Mouse (Mus musculus): ENCODE measurements around the gene Plxnd1. TPM values are rescaled to one million over a fixed set of nuclear protein-coding genes. Genes with fewer than 3 reads are reported as not detected.

Gene Plxnd1
- total and polyA plus RNA-seq, 2 experiments from 2014 or later, result 8.2 to 31.2 TPM

- Histone ChIP-seq H3K4me3 (ENCODE audit: low read length) (no peak overlapping the region), H3K4me2 (ENCODE audit: low read depth, low read length) (no peak overlapping the region), H3K36me3 (ENCODE audit: insufficient read depth, low read length) (peaks cover 8% of the 10 kb centered on the region; the same call in 1 of the 2 replicates), H3K9ac (replicated peaks; ENCODE audit: low read length) (no peak overlapping the region), H3K27me3 (ENCODE audit: insufficient read depth, low read length) (no peaks in the 10 kb centered on the region), H3K9me3 (ENCODE audit: low read length) (no peaks in the 10 kb centered on the region), H3K4me1 (ENCODE audit: insufficient read depth, low read length) (0 out of 2 replicates have a peak, but pooled peaks cover 3% of the 10 kb centered on the region), H3K27ac (no peak overlapping the region)
- 67% methylated on average over 3 of the region's 3 CpGs for WGBS
- ATAC-seq (no peak), DNase-seq (ENCODE audit: low spot score) (no peak)
- no peak for TF ChIP-seq CTCF (IDR thresholded peaks at IDR 0.05; ENCODE audit: low read depth)
These were observed 85.8 kb downstream of the Plxnd1 start for GRCm38 (mm10) chr6:115909052-115909451.

- no peaks in the 10 kb centered on the region for H3K9me3 ChIP-seq (ENCODE audit: low read length)
- H3K9ac ChIP-seq (replicated peaks; ENCODE audit: low read length), result no peak overlapping the region
- no peak for DNase-seq (ENCODE audit: low spot score)
- no peak overlapping the region for H3K4me3 ChIP-seq (ENCODE audit: low read length)
- peaks cover 8% of the 10 kb centered on the region; the same call in 1 of the 2 replicates for H3K36me3 ChIP-seq (ENCODE audit: insufficient read depth, low read length)
- H3K27me3 ChIP-seq (ENCODE audit: insufficient read depth, low read length), result no peaks in the 10 kb centered on the region
- 41% methylated on average over 6 of the region's 6 CpGs for WGBS
- H3K4me1 ChIP-seq (ENCODE audit: insufficient read depth, low read length), result 0 out of 2 replicates have a peak, but pooled peaks cover 3% of the 10 kb centered on the region
- H3K4me2 ChIP-seq (ENCODE audit: low read depth, low read length), result no peak overlapping the region
- no peak overlapping the region for H3K27ac ChIP-seq
- ATAC-seq, result no peak
- TF ChIP-seq CTCF (IDR thresholded peaks at IDR 0.05; ENCODE audit: low read depth), result no peak
These were observed 86.3 kb downstream of the Plxnd1 start for GRCm38 (mm10) chr6:115908421-115908982.

GRCm38 (mm10) chr6:115906871-115907270, 87.9 kb downstream of the Plxnd1 start:
- no peak for TF ChIP-seq CTCF (IDR thresholded peaks at IDR 0.05; ENCODE audit: low read depth)
- Histone ChIP-seq H3K9me3 (ENCODE audit: low read length) (no peaks in the 10 kb centered on the region), H3K27me3 (ENCODE audit: insufficient read depth, low read length) (no peaks in the 10 kb centered on the region), H3K4me3 (ENCODE audit: low read length) (no peak overlapping the region), H3K36me3 (ENCODE audit: insufficient read depth, low read length) (peaks cover 8% of the 10 kb centered on the region; the same call in 1 of the 2 replicates), H3K4me1 (ENCODE audit: insufficient read depth, low read length) (0 out of 2 replicates have a peak, but pooled peaks cover 3% of the 10 kb centered on the region), H3K4me2 (ENCODE audit: low read depth, low read length) (no peak overlapping the region), H3K9ac (replicated peaks; ENCODE audit: low read length) (no peak overlapping the region), H3K27ac (no peak overlapping the region)
- DNase-seq (ENCODE audit: low spot score) (no peak), ATAC-seq (no peak)
- 75% methylated on average over 2 of the region's 2 CpGs for WGBS

- WGBS, result 87% methylated on average over 1 of the region's 1 CpGs
These were observed 88.3 kb downstream of the Plxnd1 start for GRCm38 (mm10) chr6:115906455-115906854.

GRCm38 (mm10) chr6:115905568-115905967, 89.2 kb downstream of the Plxnd1 start:
- H3K4me1 ChIP-seq (ENCODE audit: insufficient read depth, low read length), result 0 out of 2 replicates have a peak, but pooled peaks cover 3% of the 10 kb centered on the region
- no peak for ATAC-seq
- H3K36me3 ChIP-seq (ENCODE audit: insufficient read depth, low read length), result peaks cover 5% of the 10 kb centered on the region; the same call in 1 of the 2 replicates
- no peak for DNase-seq (ENCODE audit: low spot score)
- H3K9ac ChIP-seq (replicated peaks; ENCODE audit: low read length), result no peak overlapping the region
- H3K27ac ChIP-seq, result no peak overlapping the region
- no peaks in the 10 kb centered on the region for H3K27me3 ChIP-seq (ENCODE audit: insufficient read depth, low read length)
- H3K4me3 ChIP-seq (ENCODE audit: low read length), result no peak overlapping the region
- no peak overlapping the region for H3K4me2 ChIP-seq (ENCODE audit: low read depth, low read length)
- 90% methylated on average over 6 of the region's 6 CpGs for WGBS
- no peak for TF ChIP-seq CTCF (IDR thresholded peaks at IDR 0.05; ENCODE audit: low read depth)
- H3K9me3 ChIP-seq (ENCODE audit: low read length), result no peaks in the 10 kb centered on the region

More at GRCm38 (mm10) chr6:115906455-115906854, 88.3 kb downstream of the Plxnd1 start:
- H3K4me3 ChIP-seq (ENCODE audit: low read length), result no peak overlapping the region
- H3K27ac ChIP-seq, result no peak overlapping the region
- no peak overlapping the region for H3K4me2 ChIP-seq (ENCODE audit: low read depth, low read length)
- no peak overlapping the region for H3K9ac ChIP-seq (replicated peaks; ENCODE audit: low read length)
- peaks cover 8% of the 10 kb centered on the region; the same call in 1 of the 2 replicates for H3K36me3 ChIP-seq (ENCODE audit: insufficient read depth, low read length)
- no peaks in the 10 kb centered on the region for H3K27me3 ChIP-seq (ENCODE audit: insufficient read depth, low read length)
- TF ChIP-seq CTCF (IDR thresholded peaks at IDR 0.05; ENCODE audit: low read depth), result no peak
- DNase-seq (ENCODE audit: low spot score), result no peak
- 0 out of 2 replicates have a peak, but pooled peaks cover 3% of the 10 kb centered on the region for H3K4me1 ChIP-seq (ENCODE audit: insufficient read depth, low read length)
- H3K9me3 ChIP-seq (ENCODE audit: low read length), result no peaks in the 10 kb centered on the region
- no peak for ATAC-seq

Other genes with a start within 250 kb of the Plxnd1 start
- gene Tmem40, start 232.6 kb downstream of the Plxnd1 start, total RNA-seq (2014; rRNA removed), result 0.68 and 2.5 TPM in 2 replicates
- gene Tmem40, start 232.6 kb downstream of the Plxnd1 start, polyA plus RNA-seq (2015; fragmentation: Nextera tagmentation; extraction: Ambion mirVana), result 2.5 and 2.9 TPM in 2 replicates
- 10.5 and 12.5 TPM in 2 replicates for gene Cand2, start 220.5 kb downstream of the Plxnd1 start, total RNA-seq (2014; rRNA removed)
- gene Cand2, start 220.5 kb downstream of the Plxnd1 start, polyA plus RNA-seq (2015; fragmentation: Nextera tagmentation; extraction: Ambion mirVana), result 4.5 and 5.5 TPM in 2 replicates
- 790 and 802 TPM in 2 replicates for gene Rpl32, start 186.3 kb downstream of the Plxnd1 start, total RNA-seq (2014; rRNA removed)
- 1,119 and 1,169 TPM in 2 replicates for gene Rpl32, start 186.3 kb downstream of the Plxnd1 start, polyA plus RNA-seq (2015; fragmentation: Nextera tagmentation; extraction: Ambion mirVana)
- gene Efcab12, start 156.6 kb downstream of the Plxnd1 start, total RNA-seq (2014; rRNA removed), result 1.8 and 2.4 TPM in 2 replicates
- gene Efcab12, start 156.6 kb downstream of the Plxnd1 start, polyA plus RNA-seq (2015; fragmentation: Nextera tagmentation; extraction: Ambion mirVana), result 1.6 and 2.0 TPM in 2 replicates
- 2.9 and 3.8 TPM in 2 replicates for gene Mbd4, start 141.6 kb downstream of the Plxnd1 start, total RNA-seq (2014; rRNA removed)
- gene Mbd4, start 141.6 kb downstream of the Plxnd1 start, polyA plus RNA-seq (2015; fragmentation: Nextera tagmentation; extraction: Ambion mirVana), result 5.6 and 6.5 TPM in 2 replicates
- gene Ift122, start 141.5 kb downstream of the Plxnd1 start, total RNA-seq (2014; rRNA removed), result 29.3 and 29.4 TPM in 2 replicates
- gene Ift122, start 141.5 kb downstream of the Plxnd1 start, polyA plus RNA-seq (2015; fragmentation: Nextera tagmentation; extraction: Ambion mirVana), result 19.2 and 19.7 TPM in 2 replicates
- 0.37 and 1.1 TPM in 2 replicates for gene Rho, start 63.3 kb downstream of the Plxnd1 start, total RNA-seq (2014; rRNA removed)
- 0.08 and 0.09 TPM in 2 replicates for gene Rho, start 63.3 kb downstream of the Plxnd1 start, polyA plus RNA-seq (2015; fragmentation: Nextera tagmentation; extraction: Ambion mirVana)
- 1.0 TPM in 1 of 2 replicates, not detected in the other for gene H1foo, start 50.1 kb downstream of the Plxnd1 start, total RNA-seq (2014; rRNA removed)
- not detected in 2 replicates for gene H1foo, start 50.1 kb downstream of the Plxnd1 start, polyA plus RNA-seq (2015; fragmentation: Nextera tagmentation; extraction: Ambion mirVana)
- 33.9 and 36.9 TPM in 2 replicates for gene Tmcc1, start 198.5 kb upstream of the Plxnd1 start, total RNA-seq (2014; rRNA removed)
- gene Tmcc1, start 198.5 kb upstream of the Plxnd1 start, polyA plus RNA-seq (2015; fragmentation: Nextera tagmentation; extraction: Ambion mirVana), result 13.0 and 14.0 TPM in 2 replicates
- gene Washc2, start 213.0 kb upstream of the Plxnd1 start, total RNA-seq (2014; rRNA removed), result 73.2 and 81.8 TPM in 2 replicates
- gene Washc2, start 213.0 kb upstream of the Plxnd1 start, polyA plus RNA-seq (2015; fragmentation: Nextera tagmentation; extraction: Ambion mirVana), result 61.5 and 62.1 TPM in 2 replicates

Data from hindbrain, postnatal 0 days (tissue).